Mouse (Mus musculus): Measurements from ENCODE around the gene Cmas. TPM values are rescaled to one million over a fixed set of nuclear protein-coding genes. Genes with fewer than 3 reads are reported as not detected.

Cmas gene
- polyA plus RNA-seq, 1 experiment: 17.7 TPM

- no peak overlapping the region for H3K27ac ChIP-seq (replicated peaks; ENCODE audit: low read depth, low read length)
These were observed 15.2 kb downstream of the Cmas start for GRCm38 (mm10) chr6:142771643-142772042.

GRCm38 (mm10) chr6:142773566-142773965 lies 17.1 kb downstream of the Cmas start:
- Histone ChIP-seq H3K4me3 (ENCODE audit: insufficient read depth, low read depth, low read length) (no peak overlapping the region), H3K27ac (replicated peaks; ENCODE audit: low read depth, low read length) (no peak overlapping the region), H3K4me1 (ENCODE audit: control insufficient read depth, insufficient read depth, insufficient read length, low read length) (peaks cover 7% of the 10 kb centered on the region)

More at GRCm38 (mm10) chr6:142771643-142772042, 15.2 kb downstream of the Cmas start:
- peaks cover 7% of the 10 kb centered on the region for H3K4me1 ChIP-seq (ENCODE audit: control insufficient read depth, insufficient read depth, insufficient read length, low read length)
- no peak overlapping the region for H3K4me3 ChIP-seq (ENCODE audit: insufficient read depth, low read depth, low read length)

GRCm38 (mm10) chr6:142776935-142777334 lies 20.4 kb downstream of the Cmas start:
- Histone ChIP-seq H3K4me1 (ENCODE audit: control insufficient read depth, insufficient read depth, insufficient read length, low read length) (peaks cover 7% of the 10 kb centered on the region), H3K27ac (replicated peaks; ENCODE audit: low read depth, low read length) (no peak overlapping the region), H3K4me3 (ENCODE audit: insufficient read depth, low read depth, low read length) (no peak overlapping the region)

- Histone ChIP-seq H3K4me3 (ENCODE audit: insufficient read depth, low read depth, low read length) (no peak overlapping the region), H3K4me1 (ENCODE audit: control insufficient read depth, insufficient read depth, insufficient read length, low read length) (peaks cover 7% of the 10 kb centered on the region), H3K27ac (replicated peaks; ENCODE audit: low read depth, low read length) (no peak overlapping the region)
These were observed 22.7 kb downstream of the Cmas start for GRCm38 (mm10) chr6:142779045-142779811.

- no peak overlapping the region for H3K27ac ChIP-seq (replicated peaks; ENCODE audit: low read depth, low read length)
- H3K4me3 ChIP-seq (ENCODE audit: insufficient read depth, low read depth, low read length): no peak overlapping the region
- H3K4me1 ChIP-seq (ENCODE audit: control insufficient read depth, insufficient read depth, insufficient read length, low read length): peaks cover 7% of the 10 kb centered on the region
These were observed 23.5 kb downstream of the Cmas start for GRCm38 (mm10) chr6:142779812-142780573.

GRCm38 (mm10) chr6:142780574-142781033 lies 24.1 kb downstream of the Cmas start:
- Histone ChIP-seq H3K4me1 (ENCODE audit: control insufficient read depth, insufficient read depth, insufficient read length, low read length) (peaks cover 7% of the 10 kb centered on the region), H3K27ac (replicated peaks; ENCODE audit: low read depth, low read length) (no peak overlapping the region), H3K4me3 (ENCODE audit: insufficient read depth, low read depth, low read length) (no peak overlapping the region)

- Histone ChIP-seq H3K4me3 (ENCODE audit: insufficient read depth, low read depth, low read length) (no peak overlapping the region), H3K27ac (replicated peaks; ENCODE audit: low read depth, low read length) (no peak overlapping the region), H3K4me1 (ENCODE audit: control insufficient read depth, insufficient read depth, insufficient read length, low read length) (peaks cover under 1% of the 10 kb centered on the region)
These were observed 24.8 kb downstream of the Cmas start for GRCm38 (mm10) chr6:142781286-142781685.

GRCm38 (mm10) chr6:142785343-142785742 lies 28.9 kb downstream of the Cmas start:
- Histone ChIP-seq H3K4me1 (ENCODE audit: control insufficient read depth, insufficient read depth, insufficient read length, low read length) (no peaks in the 10 kb centered on the region), H3K27ac (replicated peaks; ENCODE audit: low read depth, low read length) (no peak overlapping the region), H3K4me3 (ENCODE audit: insufficient read depth, low read depth, low read length) (no peak overlapping the region)

GRCm38 (mm10) chr6:142786106-142786505 lies 29.6 kb downstream of the Cmas start:
- no peak overlapping the region for H3K27ac ChIP-seq (replicated peaks; ENCODE audit: low read depth, low read length)
- H3K4me3 ChIP-seq (ENCODE audit: insufficient read depth, low read depth, low read length): no peak overlapping the region
- H3K4me1 ChIP-seq (ENCODE audit: control insufficient read depth, insufficient read depth, insufficient read length, low read length): no peaks in the 10 kb centered on the region

- H3K27ac ChIP-seq (replicated peaks; ENCODE audit: low read depth, low read length): no peak overlapping the region
- no peak overlapping the region for H3K4me3 ChIP-seq (ENCODE audit: insufficient read depth, low read depth, low read length)
- H3K4me1 ChIP-seq (ENCODE audit: control insufficient read depth, insufficient read depth, insufficient read length, low read length): no peaks in the 10 kb centered on the region
These were observed 31.8 kb downstream of the Cmas start for GRCm38 (mm10) chr6:142788042-142788987.

GRCm38 (mm10) chr6:142789736-142790135 lies 33.2 kb downstream of the Cmas start:
- no peaks in the 10 kb centered on the region for H3K4me1 ChIP-seq (ENCODE audit: control insufficient read depth, insufficient read depth, insufficient read length, low read length)
- no peak overlapping the region for H3K27ac ChIP-seq (replicated peaks; ENCODE audit: low read depth, low read length)
- H3K4me3 ChIP-seq (ENCODE audit: insufficient read depth, low read depth, low read length): no peak overlapping the region

- no peaks in the 10 kb centered on the region for H3K4me1 ChIP-seq (ENCODE audit: control insufficient read depth, insufficient read depth, insufficient read length, low read length)
- no peak overlapping the region for H3K4me3 ChIP-seq (ENCODE audit: insufficient read depth, low read depth, low read length)
- H3K27ac ChIP-seq (replicated peaks; ENCODE audit: low read depth, low read length): no peak overlapping the region
These were observed 35.9 kb downstream of the Cmas start for GRCm38 (mm10) chr6:142792241-142792968.

GRCm38 (mm10) chr6:142793468-142793867 lies 37.0 kb downstream of the Cmas start:
- no peak overlapping the region for H3K4me3 ChIP-seq (ENCODE audit: insufficient read depth, low read depth, low read length)
- no peaks in the 10 kb centered on the region for H3K4me1 ChIP-seq (ENCODE audit: control insufficient read depth, insufficient read depth, insufficient read length, low read length)
- H3K27ac ChIP-seq (replicated peaks; ENCODE audit: low read depth, low read length): no peak overlapping the region

- H3K27ac ChIP-seq (replicated peaks; ENCODE audit: low read depth, low read length): no peak overlapping the region
- no peaks in the 10 kb centered on the region for H3K4me1 ChIP-seq (ENCODE audit: control insufficient read depth, insufficient read depth, insufficient read length, low read length)
- H3K4me3 ChIP-seq (ENCODE audit: insufficient read depth, low read depth, low read length): no peak overlapping the region
These were observed 38.6 kb downstream of the Cmas start for GRCm38 (mm10) chr6:142795087-142795486.

All from brown adipose tissue, adult 24 weeks (tissue).